Mouse (Mus musculus): ENCODE measurements at regions not wholly inside any gene's neighbourhood (a gene's known extent, or its start where the extent isn't known, plus 50 kb on each side); places are given as distances from the start of the nearest gene placed in this dataset.

DNA sequence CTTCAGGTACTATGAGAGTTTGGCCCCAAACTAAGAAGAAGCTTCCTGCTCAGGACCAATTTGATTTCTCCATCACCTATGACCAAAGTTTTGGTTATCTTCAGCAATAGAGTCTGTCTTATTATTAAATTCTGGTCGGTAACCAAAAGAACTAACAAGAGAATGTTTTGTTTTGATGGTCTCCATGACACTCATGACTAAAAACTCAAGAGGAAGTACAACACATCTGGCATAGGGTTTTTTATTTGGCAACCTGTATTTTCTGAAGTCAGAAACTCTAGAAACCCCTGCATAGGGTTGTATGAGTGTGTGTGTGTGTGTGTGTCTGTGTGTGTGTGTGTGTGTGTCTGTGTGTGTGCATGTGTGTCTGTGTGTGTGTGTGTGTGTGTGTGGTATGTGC is 310.5 kb downstream of the Ptprc start:
- no peak for DNase-seq (ENCODE audit: low spot score in 2 of 2)

DNA sequence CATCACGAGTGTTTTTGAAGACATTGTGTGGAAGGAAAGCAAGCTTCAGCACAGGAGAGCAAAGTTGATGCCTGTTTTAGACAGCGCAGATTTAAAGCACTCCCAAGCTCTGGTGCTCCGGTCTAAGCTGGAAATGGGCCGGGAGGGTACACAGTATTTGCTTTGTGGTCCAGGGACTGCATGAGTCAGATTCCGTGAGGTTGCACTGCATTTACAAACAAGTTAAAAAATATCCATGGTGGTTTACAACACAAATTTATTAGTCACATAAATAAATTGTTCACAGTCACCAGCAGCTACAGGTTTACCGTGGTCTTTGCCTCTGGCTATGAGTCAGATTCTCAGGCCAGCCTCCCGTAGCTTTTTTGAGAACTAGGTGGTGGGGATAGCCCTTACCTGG is 312.0 kb downstream of the Ptprc start:
- DNase-seq (ENCODE audit: low spot score in 2 of 2) = no peak

DNA sequence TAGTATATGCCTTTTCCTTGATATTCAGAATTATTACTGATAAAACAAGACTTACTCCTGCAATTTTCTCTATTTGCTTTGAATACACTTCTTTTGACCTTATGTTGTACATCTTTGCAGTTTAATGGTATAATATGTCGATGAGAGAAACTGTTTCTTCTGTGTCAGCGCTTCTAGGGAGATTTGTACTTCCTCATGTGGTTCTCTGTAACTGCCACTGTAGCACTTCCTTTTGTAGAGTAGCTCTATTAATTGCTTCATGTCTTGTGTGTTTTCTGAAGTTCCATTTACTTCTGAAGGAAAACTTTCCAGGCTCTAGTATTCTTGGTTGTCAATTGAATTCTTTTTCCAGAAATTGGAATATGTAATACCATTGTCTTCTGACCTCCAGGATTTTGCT is 323.2 kb downstream of the Ptprc start:
- DNase-seq (ENCODE audit: low spot score in 2 of 2) = no peak

DNA sequence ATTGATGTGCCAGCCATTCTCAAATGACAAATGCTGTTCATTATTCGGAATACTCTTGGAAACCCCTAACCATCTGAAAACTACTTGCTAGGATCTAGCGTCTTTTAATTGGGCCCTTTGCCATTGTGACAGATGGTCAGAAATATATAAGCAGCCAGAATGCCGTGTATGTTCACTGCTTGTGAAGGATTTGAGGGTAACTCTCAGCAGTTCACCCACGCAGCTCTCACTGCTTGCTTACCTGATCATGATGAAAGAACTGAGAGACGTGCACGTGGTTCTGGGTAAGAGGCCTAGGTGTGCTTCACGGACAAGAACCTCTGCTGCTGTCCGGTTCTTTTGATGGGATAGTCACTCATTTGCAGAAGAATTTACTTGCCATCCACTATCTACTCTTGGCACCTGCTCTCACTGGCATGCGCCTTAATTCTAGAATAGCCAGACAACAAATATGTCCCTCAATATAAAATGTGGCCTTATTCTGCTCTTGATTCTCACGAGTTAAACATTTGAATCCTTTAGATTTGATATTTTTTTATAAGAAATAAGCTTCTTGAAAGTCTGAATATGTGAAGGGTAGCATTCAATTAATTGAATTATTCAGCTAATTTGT is 328.1 kb downstream of the Ptprc start:
- DNase-seq (ENCODE audit: low spot score in 2 of 2) = no peak

DNA sequence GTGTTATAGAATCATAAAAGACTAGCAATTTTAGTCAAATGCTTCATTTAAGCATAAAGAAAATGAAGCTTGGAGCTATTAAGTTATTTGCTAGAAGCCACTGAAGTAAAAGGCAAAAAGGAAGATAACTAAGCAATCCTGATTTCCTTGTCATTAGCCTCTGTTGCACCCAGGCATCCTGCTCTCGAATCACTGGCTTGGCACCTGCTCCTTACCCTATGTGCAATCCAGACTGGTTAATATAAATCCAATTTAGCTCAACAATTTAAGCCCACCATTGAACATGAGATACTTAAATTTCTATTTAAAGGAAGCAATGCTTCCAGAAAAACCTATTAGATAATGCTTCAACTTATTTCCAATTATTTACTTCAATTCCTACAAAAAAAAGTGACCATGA is 328.7 kb downstream of the Ptprc start:
- DNase-seq (ENCODE audit: low spot score in 2 of 2) = no peak

DNA sequence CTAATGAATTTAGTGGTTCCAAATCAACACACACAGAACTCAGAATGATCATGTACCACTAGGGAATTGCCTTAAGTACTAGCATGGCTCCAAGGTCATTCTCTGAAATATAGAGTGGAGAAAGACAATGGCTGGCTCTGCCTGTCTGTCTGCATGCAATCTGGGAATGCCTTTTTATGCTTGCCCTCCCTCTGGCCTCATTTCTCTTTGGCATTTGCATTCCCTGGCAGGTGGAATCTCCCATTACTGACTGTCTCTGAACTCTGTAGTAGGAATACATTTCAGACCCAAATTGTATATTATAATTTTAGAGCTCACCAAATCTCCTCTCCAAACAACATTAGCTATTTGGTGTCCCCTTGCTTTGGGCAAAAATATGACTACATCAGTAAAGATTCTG is 335.0 kb downstream of the Ptprc start:
- no peak for DNase-seq (ENCODE audit: low spot score in 2 of 2)

DNA sequence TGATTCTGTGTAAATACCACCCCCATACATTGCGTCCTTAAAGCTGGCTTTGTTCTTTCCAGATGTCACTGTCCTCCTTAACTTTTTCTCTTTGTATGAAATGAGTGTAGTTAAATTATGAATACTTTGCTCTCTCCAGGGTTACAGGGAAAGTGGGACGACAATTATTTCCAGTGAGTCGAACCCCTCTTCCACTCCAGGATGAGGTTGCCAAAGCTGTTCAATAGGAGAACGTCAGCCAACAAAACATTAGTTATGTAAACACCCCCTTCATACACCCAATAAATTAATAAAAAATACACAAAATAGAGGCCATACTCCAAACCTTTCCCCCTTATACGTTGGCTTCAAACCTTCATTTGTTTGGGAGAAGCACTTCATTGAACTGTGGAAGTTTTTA is 335.8 kb downstream of the Ptprc start:
- DNase-seq (ENCODE audit: low spot score in 2 of 2) = no peak

DNA sequence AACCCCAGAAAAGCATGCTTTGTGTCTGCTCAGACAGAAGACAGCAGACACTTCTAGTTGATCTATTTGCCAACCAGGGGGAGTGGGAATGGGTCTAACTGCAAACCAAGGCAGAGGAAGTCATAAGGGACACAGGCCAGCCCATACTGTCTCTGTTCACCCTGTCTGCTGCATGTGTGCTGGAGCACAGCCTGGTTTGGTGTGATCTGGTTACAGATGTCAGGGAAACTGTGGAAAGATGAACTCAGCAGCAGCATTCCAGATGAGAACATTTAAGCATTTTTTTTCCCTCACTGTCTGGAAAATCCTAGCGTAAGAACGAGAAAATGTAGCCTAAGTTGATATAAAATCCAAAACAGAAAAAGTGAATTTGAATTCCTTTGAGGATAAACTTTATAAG is 336.2 kb downstream of the Ptprc start:
- DNase-seq (ENCODE audit: low spot score in 2 of 2) = no peak

DNA sequence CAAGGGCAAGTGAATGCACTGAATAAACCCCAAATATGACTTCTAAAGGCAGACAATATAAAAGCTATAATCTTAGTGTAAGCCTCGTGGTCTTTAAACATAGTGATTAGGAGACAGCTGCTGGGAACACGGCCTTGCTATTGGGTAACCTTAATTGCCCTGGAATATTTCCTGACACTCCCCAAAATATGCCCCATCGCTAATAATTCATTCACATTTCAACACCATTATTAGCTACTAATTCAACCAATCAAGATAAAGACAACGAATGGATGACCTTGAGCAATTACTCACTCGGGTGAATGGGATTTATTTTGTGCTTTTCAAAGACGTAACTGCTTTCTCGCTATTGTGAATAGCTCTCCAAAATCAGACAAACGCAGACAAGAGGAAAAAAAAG is 337.2 kb downstream of the Ptprc start:
- DNase-seq (ENCODE audit: low spot score in 2 of 2) = no peak

DNA sequence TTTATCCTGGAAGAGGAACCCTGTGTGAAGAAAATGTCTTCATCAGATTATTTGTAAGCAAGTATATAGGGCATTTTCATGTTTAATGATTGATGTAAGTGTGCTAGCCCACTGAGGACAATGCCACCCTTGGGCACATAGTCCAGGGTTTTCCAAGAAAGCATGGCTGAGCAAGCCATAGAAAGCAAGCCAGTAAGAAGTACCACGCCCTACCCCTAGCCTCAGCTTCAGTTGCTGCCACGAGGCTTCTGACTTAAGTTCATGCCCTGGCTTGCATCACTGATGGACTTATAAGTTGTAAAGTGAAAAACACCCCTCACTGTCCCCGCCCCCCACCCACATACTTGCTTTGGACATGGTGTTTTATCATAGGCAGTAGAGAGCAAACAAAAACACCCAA is 342.0 kb downstream of the Ptprc start:
- DNase-seq (ENCODE audit: low spot score in 2 of 2) = no peak

DNA sequence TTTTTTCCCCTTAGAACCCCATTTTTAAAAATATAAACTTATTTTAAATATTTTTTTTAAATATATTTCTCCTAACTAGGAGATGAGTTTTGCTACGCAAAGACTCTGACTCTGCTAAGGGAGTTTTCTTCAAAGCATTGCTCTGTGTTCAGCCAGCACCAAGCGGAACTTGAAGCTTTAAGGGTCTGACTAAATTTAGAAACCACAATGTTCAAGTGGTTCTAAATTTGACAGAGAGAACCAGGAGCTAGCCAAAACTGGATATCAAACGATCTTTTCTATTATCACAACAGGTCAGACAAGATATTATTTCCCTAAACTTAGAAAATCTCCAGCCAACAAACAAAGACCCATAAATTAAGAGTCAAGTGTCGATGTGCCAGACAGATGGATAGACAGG is 344.2 kb downstream of the Ptprc start:
- peak in 1 of 2 experiments; percentile 12 for DNase-seq (ENCODE audit: low spot score in 2 of 2)

DNA sequence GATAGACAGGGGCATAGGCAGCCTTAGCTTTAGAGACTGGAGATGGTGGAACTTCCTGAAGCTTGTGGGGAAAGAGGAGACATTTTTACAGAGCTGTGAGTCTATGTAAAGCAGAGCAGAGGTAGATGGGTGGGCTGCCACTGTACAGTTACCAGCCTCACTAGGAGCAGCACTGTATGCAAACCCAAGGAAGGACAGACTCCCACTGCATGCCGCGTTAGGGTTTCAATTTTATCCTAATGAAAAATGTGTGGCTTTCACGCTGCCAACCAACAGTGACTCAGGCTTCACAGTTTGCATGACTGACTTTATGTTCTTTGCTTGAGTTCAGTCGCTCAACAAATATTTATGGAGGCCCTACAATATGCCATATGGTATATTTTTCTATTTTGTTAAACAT is 348.1 kb downstream of the Ptprc start:
- no peak for DNase-seq (ENCODE audit: low spot score in 2 of 2)

DNA sequence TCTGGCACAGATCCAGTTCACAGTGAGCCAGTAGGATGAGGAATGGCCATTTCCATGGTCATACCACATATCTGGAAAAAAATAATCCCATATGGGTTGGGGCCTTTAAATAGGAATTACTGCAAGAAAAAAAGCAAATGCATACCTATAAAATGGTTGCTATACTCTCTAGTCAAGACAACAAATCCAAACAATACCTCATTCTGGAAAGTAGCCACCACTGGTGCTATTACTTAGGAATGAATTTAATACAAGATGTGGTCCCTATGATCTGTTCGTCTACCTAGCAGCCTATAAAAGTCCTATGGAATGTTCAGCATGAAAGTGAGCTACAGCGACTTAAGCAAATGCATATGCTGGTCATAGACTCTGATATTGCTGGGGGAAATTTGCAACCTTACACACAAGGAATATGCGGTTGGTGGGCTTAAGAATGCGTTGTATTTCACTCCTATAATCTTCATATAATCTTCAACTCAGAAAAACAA is 360.1 kb downstream of the Ptprc start:
- DNase-seq (ENCODE audit: low spot score in 2 of 2) = no peak

DNA sequence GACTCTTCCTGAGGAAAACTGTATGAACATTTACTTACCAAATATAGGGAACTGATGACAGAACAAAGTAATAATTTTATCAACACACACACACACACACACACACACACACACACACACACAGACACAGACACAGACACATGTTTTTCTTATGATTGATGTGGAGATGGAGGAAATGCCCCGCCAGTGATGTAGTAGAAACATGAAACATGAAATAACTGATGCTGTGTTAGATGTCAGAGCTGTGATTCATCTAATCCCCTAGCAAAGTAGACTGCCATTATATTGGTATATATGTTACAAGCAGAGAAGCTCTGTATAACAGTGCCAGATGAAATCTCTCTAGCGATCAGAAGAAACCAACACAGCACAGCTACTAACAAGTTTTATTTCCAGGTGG is 361.0 kb downstream of the Ptprc start:
- DNase-seq (ENCODE audit: low spot score in 2 of 2) = no peak

DNA sequence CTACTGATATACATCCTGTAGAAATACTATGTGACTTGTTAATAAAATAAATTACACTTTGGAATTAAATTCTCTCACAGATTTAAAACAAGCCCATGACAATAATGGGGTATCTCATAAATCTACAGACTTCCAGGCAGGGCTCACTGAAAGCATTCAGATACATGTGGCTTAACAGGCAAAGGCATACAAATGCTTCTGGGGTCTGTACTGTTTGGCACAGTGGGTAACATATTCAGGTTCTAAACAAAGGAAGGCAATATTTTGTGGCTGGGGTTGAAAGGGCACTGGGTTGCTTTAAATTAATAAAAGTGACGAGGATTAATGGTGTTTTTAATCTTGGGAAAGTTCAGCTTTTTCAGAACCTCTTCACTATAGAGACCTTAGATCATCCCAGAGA is 361.8 kb downstream of the Ptprc start:
- no peak for DNase-seq (ENCODE audit: low spot score in 2 of 2)

DNA sequence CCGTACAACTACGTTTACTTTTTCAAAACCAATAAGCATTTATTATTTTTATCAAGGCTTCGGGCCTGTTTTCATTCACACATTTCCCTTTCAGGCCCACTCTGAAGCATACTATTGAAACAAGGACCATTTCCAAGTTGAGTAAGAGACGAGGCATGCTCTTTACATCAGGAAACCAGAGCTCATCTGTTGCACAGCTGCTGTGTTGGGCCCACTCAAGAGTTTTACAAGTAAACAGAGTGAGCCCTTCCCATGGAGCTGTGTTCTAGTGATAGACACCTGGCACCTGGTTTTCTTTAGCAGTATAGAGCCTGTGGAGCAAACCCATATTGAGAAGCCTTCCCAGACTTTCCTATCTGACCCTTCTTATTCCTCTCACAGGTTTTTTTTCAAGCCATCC is 363.5 kb downstream of the Ptprc start:
- peak; percentile 55 to 66 for DNase-seq (ENCODE audit: low spot score in 2 of 2)

DNA sequence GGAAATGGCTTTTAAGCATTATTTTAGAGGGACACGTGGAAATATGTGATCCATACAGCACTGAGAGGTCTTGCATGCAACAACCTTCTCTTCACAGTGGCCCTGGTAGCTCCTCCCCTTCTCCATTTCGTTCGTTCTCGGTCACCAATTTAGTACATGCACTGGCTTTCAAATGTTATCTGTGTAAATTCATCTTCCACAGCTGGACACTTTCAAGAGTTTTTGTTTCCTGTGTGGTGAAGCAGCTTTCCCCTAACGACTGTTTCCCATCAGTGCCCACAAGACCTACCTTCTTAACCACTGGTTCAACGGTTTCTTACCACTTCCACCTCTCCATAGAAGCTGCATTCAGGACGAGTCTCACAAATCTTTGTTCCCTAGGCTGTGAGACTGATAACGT is 368.8 kb downstream of the Ptprc start:
- peak; percentile 66 to 78 for DNase-seq (ENCODE audit: low spot score in 2 of 2)

DNA sequence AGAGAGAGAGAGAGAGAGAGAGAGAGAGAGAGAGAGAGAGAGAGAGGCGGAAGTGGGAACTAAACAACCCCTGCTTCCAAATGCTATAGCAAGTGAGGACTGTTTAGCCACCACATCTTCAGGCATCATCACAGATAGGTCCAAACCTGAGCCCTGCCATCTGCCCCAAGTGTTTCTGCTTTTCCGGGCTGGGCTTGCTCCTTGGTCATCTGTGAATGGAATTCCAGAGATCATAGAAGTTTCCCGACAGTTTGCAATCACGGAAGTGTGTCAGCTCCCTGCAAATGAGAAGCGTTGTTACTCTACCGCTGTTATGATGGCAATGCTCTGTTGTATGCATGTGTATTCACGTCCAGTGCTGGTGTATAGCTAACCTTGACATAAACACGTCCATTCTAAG is 369.3 kb downstream of the Ptprc start:
- DNase-seq (ENCODE audit: low spot score in 2 of 2) = peak in 1 of 2 experiments; percentile 35

DNA sequence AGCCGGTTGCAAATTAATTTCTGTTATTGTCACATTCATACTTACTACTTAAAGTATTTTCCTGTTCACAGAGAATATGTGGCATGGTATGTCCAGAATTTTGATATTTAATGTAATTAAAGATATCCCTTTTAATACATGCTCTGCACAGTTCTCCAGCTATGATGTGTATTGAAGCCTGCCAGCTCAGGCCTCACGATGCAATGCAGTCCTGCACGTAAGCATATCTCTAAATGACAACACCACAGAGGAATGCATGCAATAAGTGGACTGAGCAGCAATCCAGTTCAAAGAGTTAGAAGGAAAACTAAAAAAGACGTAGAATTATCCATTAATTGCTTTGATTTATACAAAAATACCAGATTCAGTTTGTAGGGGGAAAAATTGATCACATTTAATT is 373.4 kb downstream of the Ptprc start:
- DNase-seq (ENCODE audit: low spot score in 2 of 2) = no peak

DNA sequence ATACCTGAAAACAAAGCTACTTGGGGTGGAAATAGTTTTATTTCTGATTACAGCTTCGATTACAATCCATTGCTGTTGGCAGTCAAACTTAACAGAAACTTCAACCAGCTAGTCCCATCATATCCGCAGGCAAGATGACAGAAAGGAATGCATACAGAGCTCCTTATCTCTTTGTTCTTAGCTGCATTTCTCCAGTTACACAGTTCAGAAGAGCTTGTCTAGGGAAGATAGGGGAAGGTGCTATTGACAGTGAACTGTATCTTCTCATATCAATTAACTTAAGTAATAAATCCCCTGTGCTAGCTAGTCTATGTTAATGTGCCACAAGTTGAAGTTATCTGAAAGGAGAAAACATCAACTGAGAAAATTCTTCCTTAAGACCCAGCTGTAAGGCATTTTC is 374.8 kb downstream of the Ptprc start:
- DNase-seq (ENCODE audit: low spot score in 2 of 2) = no peak

DNA sequence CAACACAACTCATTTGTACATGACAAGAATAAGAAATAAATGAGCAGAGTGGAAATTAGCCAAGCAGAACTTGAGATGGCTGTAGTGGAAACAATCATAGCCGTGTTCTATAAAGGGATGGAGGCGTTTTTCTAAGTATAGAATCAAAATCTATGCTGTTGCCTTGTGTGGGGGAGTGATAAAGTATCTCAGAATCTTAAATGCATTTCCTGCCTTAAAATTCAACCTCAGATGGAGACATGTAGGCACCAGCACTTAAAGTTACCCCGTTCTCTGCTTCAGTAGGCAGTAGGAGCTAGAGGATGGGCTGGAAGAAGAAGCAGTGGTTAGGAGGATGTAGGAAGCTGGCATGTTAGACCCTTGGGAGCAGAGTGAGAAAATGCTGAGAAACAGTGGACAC is 386.7 kb downstream of the Ptprc start:
- DNase-seq (ENCODE audit: low spot score in 2 of 2) = no peak

DNA sequence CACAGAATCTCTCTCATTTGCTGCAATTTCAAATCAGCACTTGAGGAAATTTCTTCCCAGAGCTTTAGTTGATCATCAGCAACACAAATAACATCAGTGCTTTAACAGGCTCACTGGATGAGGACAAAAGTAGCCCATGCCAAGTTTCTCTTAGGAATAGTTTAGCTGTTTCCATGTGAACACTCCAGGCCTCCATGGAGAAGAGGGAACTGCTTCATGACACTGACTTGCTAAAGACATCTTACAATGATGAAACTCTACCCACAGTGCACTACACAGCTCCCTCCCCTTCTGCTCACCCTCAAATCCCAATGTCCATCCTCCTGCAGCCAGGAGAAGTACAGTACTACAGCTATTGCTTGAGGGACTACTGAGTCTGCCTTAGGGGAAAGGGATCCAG is 388.9 kb downstream of the Ptprc start:
- no peak for DNase-seq (ENCODE audit: low spot score in 2 of 2)

DNA sequence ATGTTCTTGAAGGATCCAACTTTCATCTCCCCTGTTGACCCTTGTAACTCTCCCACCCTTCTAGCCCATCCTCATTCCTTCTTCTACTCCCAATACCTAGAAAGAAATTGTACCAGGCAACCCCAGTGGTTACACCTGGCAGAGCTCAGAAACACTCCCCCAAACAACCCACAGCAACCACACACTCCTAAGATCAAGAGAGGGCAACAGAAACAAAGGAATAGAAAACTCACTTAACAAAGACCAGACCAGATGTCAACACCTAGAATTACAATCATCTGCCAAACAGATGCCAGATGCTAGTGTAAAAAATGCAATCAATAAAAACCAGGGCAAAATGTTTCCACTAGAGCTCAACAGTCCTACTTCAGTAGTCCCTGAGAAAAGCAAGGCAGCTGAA is 400.9 kb downstream of the Ptprc start:
- peak; percentile 70 to 73 for DNase-seq (ENCODE audit: low spot score in 2 of 2)

DNA sequence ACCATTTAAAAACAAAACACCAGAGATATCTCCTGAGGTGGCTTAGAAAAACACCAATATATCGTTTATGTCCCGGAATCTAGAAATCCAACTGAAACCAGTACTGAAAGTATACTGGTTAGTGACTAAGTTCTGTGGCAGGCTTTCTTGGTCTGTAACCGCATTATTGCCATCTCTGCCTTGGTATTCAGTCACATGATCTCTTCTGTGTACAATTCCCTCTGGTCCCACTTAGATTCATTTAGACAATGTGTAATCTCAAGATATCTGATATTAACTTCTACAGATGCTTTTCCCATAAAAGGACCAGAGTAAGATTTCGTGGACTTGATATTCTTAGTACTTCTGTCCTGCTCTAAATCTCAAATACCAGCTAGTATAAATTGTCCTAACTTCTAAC is 414.7 kb downstream of the Ptprc start:
- no peak for DNase-seq (ENCODE audit: low spot score in 2 of 2)

All from thymus, postnatal 10 days (tissue).